Mouse (Mus musculus): Measurements from ENCODE around the gene Lactbl1. TPM values are rescaled to one million over a fixed set of nuclear protein-coding genes. Genes with fewer than 3 reads are reported as not detected.

The Lactbl1 gene
- polyA plus RNA-seq, 1 experiment from 2014 or later: not detected

DNA sequence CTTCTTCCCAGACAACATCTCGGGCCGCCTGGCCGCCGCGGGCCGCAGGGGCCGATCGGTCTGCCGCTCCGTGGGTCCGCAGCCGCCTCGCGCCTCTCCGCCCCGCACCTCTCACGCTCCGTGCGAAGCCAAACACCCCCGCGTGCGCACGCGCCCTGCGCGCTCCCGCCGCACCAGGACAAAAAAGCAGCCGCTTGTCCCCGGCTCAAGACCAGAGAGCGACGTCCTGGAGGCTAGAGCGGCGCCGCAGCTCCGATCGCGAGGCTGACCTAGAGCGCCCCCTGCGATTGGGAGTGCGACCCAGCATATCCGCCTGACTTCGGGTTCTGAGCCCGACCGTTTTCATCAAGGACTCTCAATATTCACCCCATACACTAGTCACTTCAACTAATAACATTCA lies 19.9 kb upstream of the Lactbl1 start, which contains the start of gene Kdm1a:
Kdm1a (minus strand) TSS at position 156 of the 400 bp plus-strand sequence.
- no peaks in the 10 kb centered on the region for H3K9me3 ChIP-seq
- H3K4me1 ChIP-seq: peaks cover 10% of the 10 kb centered on the region
- peak within 1 kb of the TSS; percentile 98 for H3K9ac ChIP-seq
- no peaks in the 10 kb centered on the region for H3K27me3 ChIP-seq
- WGBS: under 1% methylated on average over 43 of the region's 45 CpGs
- H3K36me3 ChIP-seq: 0 out of 2 replicates have a peak, but pooled peaks cover 2% of the 10 kb centered on the region
- ATAC-seq (ENCODE audit: insufficient number of reproducible peaks, low FRiP score, low TSS enrichment, low read depth): peak; percentile 83
- H3K4me2 ChIP-seq: peak within 1 kb of the TSS; percentile 59
- peak within 1 kb of the TSS; percentile 99 for H3K4me3 ChIP-seq
- peak within 1 kb of the TSS; percentile 94 for H3K27ac ChIP-seq

DNA sequence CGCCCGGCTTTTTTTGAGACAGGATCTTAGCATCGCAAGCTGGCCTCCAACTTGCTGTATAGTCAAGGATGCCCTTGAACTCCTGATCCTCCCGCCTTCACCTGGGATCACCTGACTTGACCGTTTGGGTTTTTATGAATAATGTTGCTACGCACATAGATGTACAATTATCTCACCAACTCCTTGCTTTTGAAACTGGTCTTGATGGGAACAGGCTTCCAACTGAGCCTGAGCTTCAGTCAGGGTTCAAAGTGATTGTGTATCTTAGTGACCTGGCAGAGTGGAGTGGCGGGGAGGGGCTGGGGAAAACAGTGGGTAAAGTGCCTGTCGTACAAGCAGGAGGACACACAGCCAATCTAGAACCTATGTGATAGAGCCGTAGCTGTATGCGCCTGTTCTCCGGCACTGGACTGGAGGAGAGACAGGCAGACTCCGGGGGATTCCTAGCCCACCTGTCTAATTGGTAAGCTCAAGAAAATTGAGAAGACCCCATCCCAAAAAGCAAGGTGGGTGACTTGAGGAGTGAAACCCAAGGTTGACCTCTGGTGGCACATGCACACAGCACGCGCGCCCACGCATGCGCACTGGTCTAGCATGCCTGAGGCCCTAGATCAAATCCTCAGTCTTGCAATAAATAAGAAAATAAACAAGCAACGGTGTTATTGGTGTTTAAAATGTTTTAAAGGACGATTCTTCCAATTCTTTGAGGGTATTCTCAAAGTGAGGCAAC lies 16.5 kb upstream of the Lactbl1 start:
- peaks cover 4% of the 10 kb centered on the region; the same call in 1 of the 2 replicates for H3K4me1 ChIP-seq
- H3K36me3 ChIP-seq: no peaks in the 10 kb centered on the region
- no peak overlapping the region for H3K9ac ChIP-seq
- no peak overlapping the region for H3K4me2 ChIP-seq
- H3K4me3 ChIP-seq: no peak overlapping the region
- no peak overlapping the region for H3K27ac ChIP-seq
- H3K9me3 ChIP-seq: no peaks in the 10 kb centered on the region
- 88% methylated on average over 19 of the region's 19 CpGs for WGBS
- no peaks in the 10 kb centered on the region for H3K27me3 ChIP-seq
- ATAC-seq (ENCODE audit: insufficient number of reproducible peaks, low FRiP score, low TSS enrichment, low read depth): no peak

DNA sequence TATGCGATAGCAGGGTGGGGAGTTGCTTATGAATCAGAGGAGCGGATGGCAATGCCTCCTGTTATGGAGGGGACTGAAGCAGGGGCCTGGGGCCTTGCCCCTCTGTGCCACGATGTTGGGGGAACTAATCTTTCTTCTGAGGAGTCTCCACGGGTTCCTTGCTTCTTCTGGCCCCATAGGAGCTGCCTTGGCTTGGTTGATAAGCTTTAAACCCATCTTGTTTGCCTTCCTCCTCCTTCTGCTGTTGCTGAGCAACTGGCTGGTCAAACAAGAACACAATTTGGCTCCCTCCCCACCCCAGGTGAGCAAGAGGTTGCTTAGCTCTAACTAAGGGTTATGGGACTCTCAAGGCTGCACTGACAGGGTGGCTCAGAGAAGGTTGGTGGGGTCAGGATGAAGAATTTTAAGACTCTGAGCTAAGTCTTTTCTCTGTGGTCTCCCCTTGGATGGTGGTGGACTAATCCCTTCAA lies 12.0 kb upstream of the Lactbl1 start, which contains the start of gene Tex46:
Tex46 (plus strand) TSS at position 51 of the 470 bp plus-strand sequence.
- no peak for ATAC-seq (ENCODE audit: insufficient number of reproducible peaks, low FRiP score, low TSS enrichment, low read depth)
- Histone ChIP-seq H3K36me3 (no peaks in the 10 kb centered on the region), H3K9ac (no peak within 1 kb of the TSS), H3K9me3 (no peaks in the 10 kb centered on the region), H3K4me1 (no peaks in the 10 kb centered on the region), H3K27ac (no peak within 1 kb of the TSS), H3K27me3 (no peaks in the 10 kb centered on the region), H3K4me2 (no peak within 1 kb of the TSS), H3K4me3 (no peak within 1 kb of the TSS)
- 60% methylated on average over 4 of the region's 4 CpGs for WGBS

DNA sequence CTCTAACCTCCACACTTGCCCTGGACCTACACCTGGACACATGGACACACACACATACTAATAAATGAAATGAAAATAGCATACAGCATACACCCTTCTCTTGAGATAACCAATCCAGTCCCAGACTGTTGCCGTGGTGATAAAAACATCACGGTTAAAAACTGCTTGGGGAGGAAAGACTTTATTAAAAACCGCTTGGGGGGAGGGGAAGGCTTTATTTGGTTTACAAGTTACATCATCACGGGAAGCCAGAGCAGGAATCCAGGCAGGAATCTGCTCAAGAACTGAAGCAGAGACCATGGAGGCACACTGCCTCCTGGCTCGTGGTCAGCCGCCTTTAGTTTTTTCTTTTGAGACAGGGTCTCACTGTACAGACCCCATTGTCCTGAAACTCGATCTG lies 8.8 kb upstream of the Lactbl1 start:
- Histone ChIP-seq H3K4me2 (no peak overlapping the region), H3K36me3 (no peaks in the 10 kb centered on the region), H3K4me3 (no peak overlapping the region), H3K27me3 (no peaks in the 10 kb centered on the region), H3K9me3 (no peaks in the 10 kb centered on the region), H3K27ac (no peak overlapping the region), H3K4me1 (no peaks in the 10 kb centered on the region), H3K9ac (no peak overlapping the region)
- 52% methylated on average over 7 of the region's 7 CpGs for WGBS
- no peak for ATAC-seq (ENCODE audit: insufficient number of reproducible peaks, low FRiP score, low TSS enrichment, low read depth)

DNA sequence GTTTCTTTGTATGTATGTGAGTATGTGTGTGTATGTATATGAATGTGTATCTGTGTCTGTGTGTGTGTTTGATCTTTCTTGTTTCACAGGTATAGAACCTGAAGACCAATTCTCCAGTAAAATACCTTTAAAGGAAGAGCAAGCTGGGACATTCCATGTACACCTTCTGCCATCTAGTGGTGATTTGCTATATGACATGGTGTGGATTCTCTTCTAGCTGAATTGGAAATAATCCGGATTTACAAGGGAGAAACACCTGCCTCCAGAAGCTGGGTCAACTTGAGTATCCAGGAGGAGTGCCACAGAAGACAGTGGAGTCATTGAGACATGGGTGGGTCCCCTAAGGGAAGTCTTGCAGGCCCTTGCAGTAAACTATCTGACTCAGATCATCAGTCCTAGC lies 1.1 kb upstream of the Lactbl1 start:
- no peaks in the 10 kb centered on the region for H3K4me1 ChIP-seq
- no peak overlapping the region for H3K4me2 ChIP-seq
- 3% methylated on average over 1 of the region's 1 CpGs for WGBS
- H3K9me3 ChIP-seq: no peaks in the 10 kb centered on the region
- H3K27me3 ChIP-seq: no peaks in the 10 kb centered on the region
- H3K27ac ChIP-seq: no peak overlapping the region
- ATAC-seq (ENCODE audit: insufficient number of reproducible peaks, low FRiP score, low TSS enrichment, low read depth): no peak
- no peak overlapping the region for H3K4me3 ChIP-seq
- H3K36me3 ChIP-seq: no peaks in the 10 kb centered on the region
- no peak overlapping the region for H3K9ac ChIP-seq

DNA sequence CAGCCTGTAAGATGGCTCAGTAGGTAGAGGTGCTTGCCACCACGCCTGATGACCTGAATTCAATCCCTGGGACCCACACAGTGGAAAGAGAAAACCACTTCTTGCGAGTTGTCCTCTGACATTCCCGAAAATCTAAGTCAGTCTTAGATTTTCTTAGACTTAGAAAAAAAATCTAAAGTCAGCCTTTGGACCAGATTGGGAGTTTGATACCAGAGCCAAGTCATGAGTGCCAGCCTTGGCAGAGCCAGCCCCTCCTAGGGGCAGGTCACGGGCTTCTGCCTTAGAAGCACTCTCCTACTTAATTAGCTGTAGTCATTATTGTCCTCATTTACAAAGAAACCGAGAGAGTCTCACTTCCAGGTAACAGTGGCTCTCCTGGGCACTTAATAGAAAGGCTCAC lies 465 bp upstream of the Lactbl1 start:
- WGBS: 49% methylated on average over 5 of the region's 5 CpGs
- Histone ChIP-seq H3K4me1 (no peaks in the 10 kb centered on the region), H3K9me3 (no peaks in the 10 kb centered on the region), H3K36me3 (no peaks in the 10 kb centered on the region), H3K4me3 (no peak overlapping the region), H3K27me3 (no peaks in the 10 kb centered on the region), H3K4me2 (no peak overlapping the region), H3K9ac (no peak overlapping the region), H3K27ac (no peak overlapping the region)
- no peak for ATAC-seq (ENCODE audit: insufficient number of reproducible peaks, low FRiP score, low TSS enrichment, low read depth)

- Histone ChIP-seq H3K9me3 (no peaks in the 10 kb centered on the region), H3K4me1 (no peaks in the 10 kb centered on the region), H3K36me3 (no peaks in the 10 kb centered on the region), H3K27me3 (no peaks in the 10 kb centered on the region), H3K9ac (no peak overlapping the region), H3K4me3 (no peak overlapping the region), H3K4me2 (no peak overlapping the region), H3K27ac (no peak overlapping the region)
- ATAC-seq (ENCODE audit: insufficient number of reproducible peaks, low FRiP score, low TSS enrichment, low read depth): no peak
- WGBS: 60% methylated on average over 6 of the region's 6 CpGs
Measured at GRCm38 (mm10) chr4:136626590-136626989, 4.2 kb downstream of the Lactbl1 start.

DNA sequence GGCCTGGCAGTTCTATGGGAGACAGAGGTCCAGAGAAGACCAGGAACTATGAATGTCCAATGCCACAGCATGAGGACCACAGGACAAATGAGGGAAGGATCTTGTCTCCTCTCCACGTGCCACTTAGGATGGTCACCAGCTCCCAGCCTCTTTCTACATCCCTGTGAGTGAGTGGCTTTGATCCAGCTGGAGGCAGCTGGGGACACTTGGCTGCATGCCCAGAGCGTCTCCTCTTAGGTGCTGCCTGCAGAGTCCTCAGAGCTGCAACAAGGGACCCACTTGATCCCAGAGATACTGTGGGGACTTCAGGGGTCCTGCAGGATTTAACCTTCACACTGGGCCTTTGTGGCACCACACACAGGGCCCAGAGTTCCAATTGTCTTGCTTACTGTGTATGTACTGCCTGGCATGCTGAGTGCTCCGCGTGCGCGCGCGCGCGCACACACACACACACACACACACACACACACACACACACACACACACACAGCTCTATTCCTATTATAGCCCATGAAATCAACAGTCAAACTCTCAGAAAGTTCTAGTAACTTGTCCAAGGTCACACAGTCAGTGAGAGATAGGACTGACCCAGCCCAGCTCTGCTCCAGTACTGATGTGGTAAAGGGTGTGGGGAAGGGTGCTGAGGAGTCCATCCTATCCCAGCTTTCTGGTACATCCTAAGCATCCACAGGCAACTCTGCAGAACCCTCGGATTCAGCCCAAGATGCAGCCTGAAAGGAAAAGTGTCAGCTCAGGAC lies 9.0 kb downstream of the Lactbl1 start:
- Histone ChIP-seq H3K4me3 (no peak overlapping the region), H3K27me3 (peaks cover 10% of the 10 kb centered on the region), H3K9me3 (no peaks in the 10 kb centered on the region), H3K9ac (no peak overlapping the region), H3K4me1 (no peaks in the 10 kb centered on the region), H3K4me2 (no peak overlapping the region), H3K27ac (no peak overlapping the region), H3K36me3 (no peaks in the 10 kb centered on the region)
- no peak for ATAC-seq (ENCODE audit: insufficient number of reproducible peaks, low FRiP score, low TSS enrichment, low read depth)
- 76% methylated on average over 11 of the region's 11 CpGs for WGBS

- Histone ChIP-seq H3K4me1 (peaks cover 16% of the 10 kb centered on the region), H3K4me2 (no peak overlapping the region), H3K27me3 (peaks cover 39% of the 10 kb centered on the region), H3K4me3 (no peak overlapping the region), H3K9me3 (no peaks in the 10 kb centered on the region), H3K9ac (no peak overlapping the region), H3K27ac (no peak overlapping the region), H3K36me3 (no peaks in the 10 kb centered on the region)
- no peak for ATAC-seq (ENCODE audit: insufficient number of reproducible peaks, low FRiP score, low TSS enrichment, low read depth)
Measured at GRCm38 (mm10) chr4:136635995-136636394, 13.6 kb downstream of the Lactbl1 start.

GRCm38 (mm10) chr4:136636511-136636910 lies 14.1 kb downstream of the Lactbl1 start:
- no peak overlapping the region for H3K27ac ChIP-seq
- peaks cover 16% of the 10 kb centered on the region for H3K4me1 ChIP-seq
- H3K4me3 ChIP-seq: no peak overlapping the region
- no peak overlapping the region for H3K9ac ChIP-seq
- WGBS: 54% methylated on average over 5 of the region's 5 CpGs
- no peaks in the 10 kb centered on the region for H3K9me3 ChIP-seq
- H3K4me2 ChIP-seq: no peak overlapping the region
- no peaks in the 10 kb centered on the region for H3K36me3 ChIP-seq
- ATAC-seq (ENCODE audit: insufficient number of reproducible peaks, low FRiP score, low TSS enrichment, low read depth): no peak
- peaks cover 39% of the 10 kb centered on the region for H3K27me3 ChIP-seq

- peak overlapping the region; percentile 50 for H3K9ac ChIP-seq
- no peaks in the 10 kb centered on the region for H3K36me3 ChIP-seq
- no peaks in the 10 kb centered on the region for H3K9me3 ChIP-seq
- H3K27ac ChIP-seq: no peak overlapping the region
- H3K27me3 ChIP-seq: peaks cover 39% of the 10 kb centered on the region
- H3K4me1 ChIP-seq: peaks cover 16% of the 10 kb centered on the region
- peak overlapping the region; percentile 95 for H3K4me2 ChIP-seq
- 0 out of 2 replicates have a peak, but pooled peaks have one; percentile 46 for ATAC-seq (ENCODE audit: insufficient number of reproducible peaks, low FRiP score, low TSS enrichment, low read depth)
- WGBS: 15% methylated on average over 37 of the region's 37 CpGs
- H3K4me3 ChIP-seq: peak overlapping the region; percentile 56
Measured at GRCm38 (mm10) chr4:136636983-136637562, 14.7 kb downstream of the Lactbl1 start.

Data from limb, embryonic 15.5 days (tissue).